Mouse (Mus musculus) lung, postnatal 10 days (tissue): ENCODE results near the gene Abcb11.
A peak's percentile ranks its signal among the peaks of the same experiment; 100 is the strongest.

Source experiments
- DNase-seq: peaks from one replicate; pipeline ENCODE4 v3.0.0; 2021

Abcb11 gene

DNA sequence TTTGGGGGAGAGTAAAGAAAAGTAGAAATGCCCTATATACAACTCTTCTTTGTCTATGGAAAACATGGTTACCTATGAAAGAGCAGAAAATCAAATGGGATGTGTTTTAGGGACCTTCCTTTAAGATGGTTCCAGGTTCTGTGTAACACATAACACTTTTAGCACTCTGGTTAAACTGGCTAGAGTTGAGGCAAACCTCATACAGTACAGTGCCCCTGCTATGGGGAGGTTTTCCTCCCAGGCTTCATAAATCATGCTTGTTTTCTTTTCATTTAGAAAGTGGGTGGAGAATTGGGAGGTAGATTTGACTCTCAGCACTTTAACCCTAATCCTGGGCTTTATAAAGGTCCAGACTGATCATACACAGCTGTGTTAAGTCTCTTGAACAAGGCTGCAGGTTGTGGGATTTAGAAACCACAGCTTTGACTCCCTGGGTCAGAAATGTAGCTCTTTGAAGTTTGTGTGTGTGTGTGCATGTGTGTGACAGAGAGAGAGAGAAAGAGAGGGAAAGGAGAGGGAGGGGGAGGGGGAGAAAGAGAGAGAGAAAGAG is 78.3 kb downstream of the Abcb11 start:
- DNase-seq, result no peak

- DNase-seq, result no peak
Observed at GRCm38 (mm10) chr2:69248221-69248755, 94.1 kb downstream of the Abcb11 start.

DNA sequence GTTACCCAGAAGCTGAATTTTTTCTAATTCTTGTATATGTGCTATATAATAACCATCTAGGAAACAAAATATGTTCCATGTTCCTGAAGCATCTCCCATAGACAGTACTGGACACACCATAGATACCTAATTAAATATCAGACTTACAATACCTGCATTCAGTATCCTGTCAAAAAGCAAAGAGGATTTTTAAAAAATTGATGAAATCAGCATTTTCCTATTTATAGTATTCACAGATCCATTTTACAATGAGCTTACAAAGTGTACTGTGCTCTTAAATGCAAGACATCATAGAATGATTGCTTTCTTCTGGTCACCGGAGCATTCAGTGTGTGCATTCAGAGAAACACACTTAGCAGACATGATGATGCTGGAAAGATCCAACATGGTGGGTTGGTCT is 95.3 kb downstream of the Abcb11 start:
- no peak for DNase-seq

GRCm38 (mm10) chr2:69244924-69245323 is 97.5 kb downstream of the Abcb11 start:
- peak; percentile 61 for DNase-seq

- DNase-seq, result no peak
Observed at GRCm38 (mm10) chr2:69239315-69239714, 103.1 kb downstream of the Abcb11 start.

DNA sequence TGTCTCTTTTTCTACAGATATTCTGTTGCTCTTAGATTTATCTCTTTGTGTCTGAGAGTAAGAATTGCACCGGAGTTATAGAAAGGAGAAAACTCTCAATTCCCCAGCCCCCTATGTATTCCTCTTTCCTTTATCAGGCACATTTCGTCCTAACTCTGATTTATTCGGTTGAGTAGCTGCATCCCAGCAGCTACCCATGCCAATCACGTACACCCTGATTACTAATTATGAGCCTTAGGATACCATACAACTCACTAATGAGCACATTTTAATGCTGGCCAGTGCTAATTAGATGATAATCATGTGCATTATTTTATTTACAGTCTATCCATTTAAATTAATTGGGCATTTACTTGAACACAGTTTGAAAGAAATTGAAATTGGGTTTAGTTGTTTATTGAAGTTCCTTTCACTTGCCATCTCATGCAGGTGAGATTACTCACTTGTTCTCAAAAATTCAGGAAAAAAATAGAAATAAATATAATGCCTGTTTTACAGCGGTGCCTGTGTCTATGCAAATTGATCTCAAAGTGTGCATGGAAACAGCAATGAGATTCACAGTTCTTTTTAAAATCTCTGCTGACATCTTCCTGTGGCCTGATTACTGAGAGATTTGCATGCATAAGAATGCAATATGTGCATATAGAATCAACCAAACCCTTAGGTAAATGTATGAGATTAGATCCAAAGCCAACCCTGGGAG is 107.3 kb downstream of the Abcb11 start:
- DNase-seq, result no peak

DNA sequence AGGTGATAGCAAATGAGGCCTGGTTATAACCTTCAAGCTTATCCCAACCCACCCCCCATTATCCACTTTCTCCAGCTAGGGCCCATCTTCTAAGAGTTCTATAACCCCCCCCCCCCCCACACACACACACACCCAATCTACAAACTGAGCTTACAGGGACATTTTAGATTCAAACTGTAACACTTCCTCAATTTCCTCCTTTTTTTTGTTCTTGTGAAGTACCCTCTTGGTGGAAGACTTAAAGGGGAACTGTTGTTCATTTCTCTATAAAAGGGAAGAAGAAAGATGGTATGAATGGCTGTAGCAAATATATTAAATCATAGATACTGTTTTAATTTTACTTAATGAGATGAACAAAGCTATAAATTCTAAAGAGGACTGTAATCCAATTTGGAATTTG is 110.3 kb downstream of the Abcb11 start:
- DNase-seq, result no peak

DNA sequence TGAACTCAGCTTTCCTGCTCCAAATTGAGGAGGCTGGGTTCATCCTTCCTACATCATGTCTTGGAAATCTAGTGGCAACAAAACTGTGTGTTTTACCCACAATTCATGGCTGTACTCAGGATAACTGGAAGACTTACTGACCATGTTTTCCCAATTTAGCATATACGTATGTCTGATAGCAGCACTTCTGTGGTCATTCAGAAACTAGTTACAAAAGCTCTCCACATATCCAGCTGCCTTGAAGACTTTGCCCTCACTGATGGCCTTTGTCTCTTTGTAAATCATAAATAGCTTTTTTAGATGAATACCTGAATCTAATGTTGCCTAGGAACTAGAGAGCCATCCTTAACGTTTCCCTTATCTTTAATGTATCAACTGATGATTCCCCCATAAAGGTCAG is 112.3 kb downstream of the Abcb11 start:
- DNase-seq, result no peak

DNA sequence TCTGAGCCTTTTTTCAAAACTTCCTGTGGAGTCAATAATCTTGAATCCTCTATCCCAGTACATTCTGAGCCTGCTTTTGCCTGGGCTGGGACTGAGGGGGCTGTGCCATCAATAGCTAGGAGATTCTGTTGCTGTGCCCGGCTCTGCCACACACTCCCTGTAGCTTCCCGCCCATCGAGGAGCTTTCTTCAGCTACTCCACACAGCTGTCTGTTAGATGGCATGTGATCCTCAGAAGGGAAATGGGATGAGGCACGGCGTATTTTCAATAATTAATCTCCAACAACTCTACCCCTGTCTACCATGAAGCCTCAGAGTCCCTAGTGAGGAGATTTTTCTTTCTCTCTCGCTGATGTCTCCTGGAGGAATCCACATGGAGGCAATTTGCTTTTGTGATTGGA is 113.8 kb downstream of the Abcb11 start:
- DNase-seq, result no peak

DNA sequence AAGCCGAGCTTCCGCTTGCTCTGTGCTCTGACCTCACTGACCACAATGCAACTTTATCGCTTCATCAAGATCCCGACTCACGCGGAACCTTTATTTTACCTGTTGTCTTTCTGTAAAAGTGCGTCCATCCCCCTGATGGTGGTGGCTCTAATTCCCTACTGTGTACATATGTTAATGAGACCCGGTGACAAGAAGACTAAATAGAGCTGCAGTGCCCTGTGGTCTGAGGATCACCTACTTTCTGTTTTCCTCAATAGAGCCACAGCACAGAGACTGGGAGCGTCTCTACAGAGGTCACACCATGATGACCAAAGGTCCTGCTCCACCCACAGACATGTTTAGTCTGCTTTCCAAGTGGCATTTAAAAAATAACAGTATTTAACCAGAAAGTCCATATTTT is 115.5 kb downstream of the Abcb11 start:
- DNase-seq, result no peak

GRCm38 (mm10) chr2:69224724-69225123 is 117.7 kb downstream of the Abcb11 start:
- no peak for DNase-seq

DNA sequence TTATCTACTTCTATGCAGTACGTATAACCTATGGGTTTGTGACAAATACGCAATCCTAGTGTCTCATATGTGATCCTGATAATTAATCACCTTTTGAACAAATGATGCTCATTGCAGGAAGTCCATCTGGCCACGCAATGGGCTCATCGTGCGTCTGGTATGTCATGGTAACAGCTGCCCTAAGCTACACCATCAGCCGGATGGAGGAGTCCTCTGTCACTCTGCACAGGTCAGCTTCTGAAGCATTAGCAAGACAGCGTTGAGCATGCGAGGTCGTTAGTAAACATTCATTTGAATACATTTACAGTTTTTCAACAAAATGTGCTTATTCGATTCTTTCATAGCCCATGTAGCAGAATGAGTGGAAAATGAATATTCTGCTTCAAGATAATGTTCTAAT is 119.6 kb downstream of the Abcb11 start:
- DNase-seq, result no peak

- DNase-seq, result no peak
Observed at GRCm38 (mm10) chr2:69221868-69222416, 120.5 kb downstream of the Abcb11 start.

DNA sequence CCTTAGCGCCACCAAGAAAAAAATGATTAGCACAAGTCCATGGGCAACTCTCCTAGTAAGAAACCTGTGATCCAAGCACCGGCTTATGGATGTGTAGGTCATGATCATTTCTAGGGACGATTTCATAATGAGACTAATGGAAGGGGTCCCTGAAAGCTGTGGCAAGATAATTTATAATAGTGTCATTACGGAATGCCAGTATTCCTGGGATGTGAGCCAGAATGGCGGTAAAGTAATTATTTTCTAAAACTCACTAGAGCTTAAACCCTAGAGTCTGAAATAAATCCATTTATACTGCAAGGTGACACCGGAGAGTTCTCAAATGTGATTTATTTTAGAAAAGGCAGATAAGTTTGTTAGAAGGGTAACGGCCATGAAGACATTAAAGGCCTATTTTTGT is 127.2 kb downstream of the Abcb11 start:
- DNase-seq, result no peak

GRCm38 (mm10) chr2:69212652-69213051 is 129.8 kb downstream of the Abcb11 start:
- no peak for DNase-seq

DNA sequence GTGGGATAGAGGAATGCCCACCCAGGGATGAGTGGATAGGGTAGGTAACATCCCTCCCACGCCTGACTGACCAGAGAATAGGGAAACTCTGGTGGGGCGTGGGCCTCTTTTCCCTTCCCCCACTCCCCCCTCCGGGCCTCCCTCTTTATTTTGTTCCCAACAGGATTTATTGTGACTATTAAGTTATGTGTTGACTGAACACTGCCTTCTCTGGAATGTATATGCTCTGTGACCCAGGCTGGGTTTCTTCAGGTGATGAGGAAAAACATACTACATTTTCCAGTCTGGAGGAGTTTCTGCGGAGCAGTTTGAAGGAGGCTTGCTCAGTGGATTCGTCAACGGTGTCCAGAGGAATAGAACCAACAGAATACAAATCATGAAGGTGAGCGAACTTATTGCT is 131.6 kb downstream of the Abcb11 start, which contains the start of gene G6pc2:
Gene G6pc2 (plus strand): TSS at position 301 of the 400 bp plus-strand sequence.
- DNase-seq, result no peak

DNA sequence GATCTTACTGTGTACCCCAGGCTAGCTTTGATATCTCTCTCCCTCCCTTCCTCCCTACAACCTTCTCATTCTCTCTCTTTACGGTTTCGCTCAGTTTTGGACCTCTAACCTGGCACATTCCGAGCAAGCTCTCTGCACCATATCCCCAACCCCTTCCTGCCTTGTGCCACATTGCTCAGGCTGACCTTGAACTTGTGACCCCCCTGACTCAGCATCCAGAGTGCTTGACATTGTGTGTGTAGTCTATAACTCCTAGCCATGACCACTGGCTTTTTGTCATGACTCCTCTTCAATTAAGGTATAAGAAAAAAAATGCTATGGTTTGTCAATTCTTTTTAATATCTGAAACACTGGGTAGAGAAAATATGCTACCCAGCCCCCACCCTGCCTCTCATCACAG is 132.7 kb downstream of the Abcb11 start:
- DNase-seq, result no peak

DNA sequence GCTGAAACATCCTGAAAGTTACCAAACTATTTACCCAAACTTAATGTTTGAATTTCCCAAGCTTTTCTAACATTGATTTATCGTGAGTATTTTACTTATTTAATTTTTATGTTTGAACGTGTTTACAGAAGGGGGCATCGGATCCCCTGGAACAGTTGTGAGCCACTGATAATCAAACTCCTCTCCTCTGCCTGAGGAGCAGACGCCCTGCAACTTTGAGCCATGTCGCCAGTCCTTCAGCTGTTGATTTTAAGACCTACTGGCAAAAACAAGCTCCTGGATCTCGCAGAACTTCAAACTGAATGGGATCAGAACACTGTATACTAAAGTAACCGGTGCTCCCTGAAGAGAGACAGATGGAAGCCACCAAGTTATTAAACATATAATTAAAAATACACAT is 135.9 kb downstream of the Abcb11 start:
- no peak for DNase-seq

- peak; percentile 96 for DNase-seq
Observed at GRCm38 (mm10) chr2:69205791-69206351, 136.5 kb downstream of the Abcb11 start, which contains the start of gene Spc25. Gene Spc25 (minus strand): TSS chr2:69206194.

GRCm38 (mm10) chr2:69205185-69205584 is 137.2 kb downstream of the Abcb11 start:
- no peak for DNase-seq

DNA sequence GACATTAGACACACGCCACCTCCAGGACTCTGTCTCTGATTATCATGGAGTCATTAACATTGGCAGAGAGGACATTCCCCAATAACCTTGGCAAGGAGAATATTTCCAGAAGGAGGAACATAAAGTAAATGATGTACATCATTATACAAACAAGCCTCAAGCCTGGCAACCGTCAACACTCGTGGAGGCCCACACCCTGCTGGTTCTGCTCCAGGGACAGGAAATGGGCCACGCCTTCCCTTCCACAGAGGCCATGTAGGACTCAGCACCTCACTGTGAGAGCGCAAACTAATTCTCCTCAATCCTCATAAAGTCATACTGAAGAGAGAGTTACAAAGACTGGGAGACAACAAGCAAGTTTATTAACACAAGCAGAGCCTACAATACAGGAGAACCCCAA is 148.9 kb downstream of the Abcb11 start:
- peak; percentile 30 for DNase-seq

DNA sequence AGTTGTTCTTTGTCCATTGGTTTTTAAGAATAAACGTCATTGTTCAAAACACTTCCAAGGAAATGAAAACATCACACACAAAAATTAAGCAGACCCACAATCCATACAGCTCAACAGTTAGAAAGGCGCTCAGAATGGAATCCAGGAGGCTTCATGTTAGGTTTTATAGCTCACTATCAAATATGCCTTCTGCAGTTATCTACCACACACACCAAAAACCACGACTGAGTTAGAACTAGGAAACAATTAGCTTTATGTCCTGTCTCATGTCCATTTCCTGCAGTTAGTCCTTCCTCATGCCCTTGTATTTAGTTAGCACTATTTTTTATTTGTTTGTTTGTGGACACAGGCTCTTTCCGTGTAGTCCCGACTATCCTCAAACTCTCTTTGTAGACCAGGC is 151.4 kb downstream of the Abcb11 start:
- no peak for DNase-seq

- no peak for DNase-seq
Observed at GRCm38 (mm10) chr2:69189222-69189621, 153.2 kb downstream of the Abcb11 start.

- no peak for DNase-seq
Observed at GRCm38 (mm10) chr2:69188732-69189131, 153.7 kb downstream of the Abcb11 start.
